Mouse (Mus musculus) lung, embryonic 15.5 days (tissue): Measurements from ENCODE around the gene Pgp. TPM values are rescaled to one million over a fixed set of nuclear protein-coding genes. Genes with fewer than 3 reads are reported as not detected.

ENCODE experiments used
- ATAC-seq: fragments of 200-750 bp; cut with Nextera tagmentation; 2 replicates; pipeline ENCODE4 v1.8.0; 2017; ENCODE audit warnings: moderate number of reproducible peaks, borderline replicate concordance; ENCODE audit not compliant: low FRiP score, low TSS enrichment; ENCODE audit errors: extremely low read depth
- H3K27ac ChIP-seq: fragments of 300-500 bp; sonication (generic); 2 replicates; pipeline ENCODE4 v1.5.1; 2015; ENCODE audit warnings: moderate library complexity, mild to moderate bottlenecking, inconsistent platforms
- H3K27me3 ChIP-seq: fragments of 300-500 bp; sonication (generic); 2 replicates; pipeline ENCODE4 v1.6.1; 2015; ENCODE audit warnings: inconsistent platforms
- H3K36me3 ChIP-seq: fragments of 300-500 bp; sonication (generic); 2 replicates; pipeline ENCODE4 v1.6.1; 2015; ENCODE audit warnings: inconsistent platforms
- H3K4me1 ChIP-seq: fragments of 300-500 bp; sonication (generic); 2 replicates; pipeline ENCODE4 v1.6.1; 2015; ENCODE audit warnings: inconsistent platforms
- H3K4me2 ChIP-seq: fragments of 300-500 bp; sonication (generic); 2 replicates; pipeline ENCODE4 v1.6.1; 2015; ENCODE audit warnings: inconsistent platforms, mild to moderate bottlenecking, moderate library complexity
- H3K4me3 ChIP-seq: fragments of 300-500 bp; sonication (generic); 2 replicates; pipeline ENCODE4 v1.5.1; 2015; ENCODE audit warnings: mild to moderate bottlenecking, inconsistent platforms
- H3K9ac ChIP-seq: fragments of 300-500 bp; sonication (generic); 2 replicates; pipeline ENCODE4 v1.6.1; 2015; ENCODE audit warnings: inconsistent platforms
- H3K9me3 ChIP-seq: fragments of 300-500 bp; sonication (generic); 2 replicates; pipeline ENCODE4 v1.6.1; 2016; ENCODE audit warnings: inconsistent platforms
- WGBS: fragments of 180-500 bp; shearing (Covaris S2); methylation state at CpG from one replicate; pipeline ENCODE4 v1.1.7; 2015; 5-methylcytosine and 5-hydroxymethylcytosine counted together
- polyA plus RNA-seq: library from polyadenylated mRNA; unstranded; fragments of >200 nt; fragmentation: Nextera tagmentation; extraction: Ambion mirVana; gene quantifications from 2 replicates; pipeline ENCODE4 v1.2.1, GENCODE M21; 2015

Gene Pgp
- polyA plus RNA-seq, 1 experiment from 2014 or later, result 57.4 TPM

DNA sequence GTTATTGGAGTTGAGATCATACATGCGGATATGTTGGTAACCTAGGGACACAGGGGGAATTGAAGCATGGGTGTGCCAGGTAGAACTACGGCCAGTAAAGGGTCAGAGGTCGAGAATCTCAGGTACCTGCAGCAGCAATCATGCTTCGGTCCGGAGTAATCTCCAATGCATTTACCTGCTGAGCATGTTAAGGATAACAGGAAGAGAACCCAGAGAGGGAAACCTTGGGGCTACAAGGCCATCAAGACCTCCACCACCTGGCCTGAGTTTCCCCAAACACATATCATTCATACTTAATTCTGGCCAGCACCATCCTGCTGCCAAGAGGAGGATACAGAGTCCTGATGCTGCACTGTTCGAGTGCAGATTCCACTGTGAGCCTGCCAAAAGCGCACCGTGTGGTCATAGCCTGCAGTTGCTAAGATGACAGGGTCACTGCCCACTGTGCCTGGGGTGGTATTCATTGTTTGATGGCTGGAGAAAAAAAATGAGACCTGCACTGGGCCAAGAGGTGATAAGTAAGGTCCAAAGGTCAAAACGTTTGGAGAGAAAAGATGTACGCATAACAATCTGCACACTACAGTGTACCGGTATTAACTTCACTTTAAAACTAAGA is 7.9 kb downstream of the Pgp start:
- Histone ChIP-seq H3K4me1 (peaks cover 17% of the 10 kb centered on the region), H3K36me3 (peaks cover 36% of the 10 kb centered on the region), H3K9ac (peak overlapping the region; percentile 96), H3K4me3 (peak overlapping the region; percentile 93), H3K27me3 (no peaks in the 10 kb centered on the region), H3K4me2 (peak overlapping the region; percentile 69), H3K9me3 (no peaks in the 10 kb centered on the region), H3K27ac (no peak overlapping the region)
- 40% methylated on average over 11 of the region's 11 CpGs for WGBS
- ATAC-seq, result peak; percentile 27; the same call in 1 of the 2 replicates

- peak; percentile 92 for ATAC-seq
- Histone ChIP-seq H3K36me3 (peaks cover 36% of the 10 kb centered on the region), H3K9ac (peak within 1 kb of the TSS; percentile 96), H3K9me3 (no peaks in the 10 kb centered on the region), H3K27ac (peak within 1 kb of the TSS; percentile 98), H3K4me2 (peak within 1 kb of the TSS; percentile 69), H3K4me1 (peaks cover 17% of the 10 kb centered on the region), H3K4me3 (peak within 1 kb of the TSS; percentile 93), H3K27me3 (no peaks in the 10 kb centered on the region)
- WGBS, result under 1% methylated on average over 48 of the region's 48 CpGs
Measured at GRCm38 (mm10) chr17:24478663-24479380, 8.6 kb downstream of the Pgp start, which contains the start of gene Mlst8. Gene Mlst8 (minus strand): TSS chr17:24479078.

DNA sequence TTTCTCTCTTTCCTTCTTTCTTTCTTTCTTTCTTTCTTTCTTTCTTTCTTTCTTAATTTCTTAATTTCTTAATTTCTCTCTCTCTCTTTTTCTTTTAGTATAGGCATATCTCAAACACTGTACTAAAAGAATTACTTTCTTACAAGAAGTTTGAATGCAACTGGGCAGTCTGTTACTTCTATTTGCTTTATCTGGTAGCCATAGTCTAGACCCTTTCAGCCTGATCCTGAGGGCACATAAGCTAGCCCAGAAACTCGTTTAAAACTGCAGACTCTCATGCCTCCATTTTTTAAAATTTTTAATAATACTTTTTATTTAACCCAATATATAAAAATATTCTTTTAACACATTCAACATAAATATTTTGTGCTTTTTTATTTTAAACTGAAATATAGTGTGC is 9.2 kb downstream of the Pgp start:
- no peak overlapping the region for H3K27ac ChIP-seq

GRCm38 (mm10) chr17:24480201-24480826 is 10.1 kb downstream of the Pgp start:
- H3K4me2 ChIP-seq, result peak overlapping the region; percentile 69
- no peak overlapping the region for H3K4me3 ChIP-seq
- no peaks in the 10 kb centered on the region for H3K9me3 ChIP-seq
- peaks cover 17% of the 10 kb centered on the region for H3K4me1 ChIP-seq
- no peaks in the 10 kb centered on the region for H3K27me3 ChIP-seq
- ATAC-seq, result no peak
- no peak overlapping the region for H3K9ac ChIP-seq
- 36% methylated on average over 3 of the region's 3 CpGs for WGBS
- peak overlapping the region; percentile 61 for H3K27ac ChIP-seq
- peaks cover 25% of the 10 kb centered on the region for H3K36me3 ChIP-seq

More for the DNA sequence above, 9.2 kb downstream of the Pgp start:
- Histone ChIP-seq H3K9me3 (no peaks in the 10 kb centered on the region), H3K4me1 (peaks cover 17% of the 10 kb centered on the region), H3K4me3 (peak overlapping the region; percentile 93), H3K27me3 (no peaks in the 10 kb centered on the region), H3K36me3 (peaks cover 33% of the 10 kb centered on the region), H3K9ac (no peak overlapping the region), H3K4me2 (peak overlapping the region; percentile 69)
- 19% methylated on average over 1 of the region's 1 CpGs for WGBS
- no peak for ATAC-seq

- Histone ChIP-seq H3K9ac (no peak overlapping the region), H3K36me3 (peaks cover 16% of the 10 kb centered on the region), H3K4me3 (no peak overlapping the region), H3K4me2 (no peak overlapping the region), H3K27ac (no peak overlapping the region), H3K27me3 (no peaks in the 10 kb centered on the region), H3K4me1 (peaks cover 17% of the 10 kb centered on the region), H3K9me3 (no peaks in the 10 kb centered on the region)
- ATAC-seq, result no peak
- 91% methylated on average over 20 of the region's 20 CpGs for WGBS
Measured at GRCm38 (mm10) chr17:24481027-24481815, 11.0 kb downstream of the Pgp start.

GRCm38 (mm10) chr17:24483495-24483894 is 13.3 kb downstream of the Pgp start:
- H3K27ac ChIP-seq, result no peak overlapping the region
- H3K27me3 ChIP-seq, result peaks cover 13% of the 10 kb centered on the region
- no peak overlapping the region for H3K9ac ChIP-seq
- H3K4me2 ChIP-seq, result no peak overlapping the region
- peaks cover 11% of the 10 kb centered on the region for H3K4me1 ChIP-seq
- WGBS, result 79% methylated on average over 3 of the region's 3 CpGs
- no peaks in the 10 kb centered on the region for H3K36me3 ChIP-seq
- no peak overlapping the region for H3K4me3 ChIP-seq
- H3K9me3 ChIP-seq, result no peaks in the 10 kb centered on the region
- no peak for ATAC-seq

- Histone ChIP-seq H3K27me3 (peaks cover 31% of the 10 kb centered on the region), H3K4me1 (peaks cover 15% of the 10 kb centered on the region), H3K36me3 (no peaks in the 10 kb centered on the region), H3K4me2 (no peak overlapping the region), H3K9me3 (no peaks in the 10 kb centered on the region), H3K9ac (no peak overlapping the region), H3K27ac (no peak overlapping the region), H3K4me3 (no peak overlapping the region)
- 38% methylated on average over 11 of the region's 11 CpGs for WGBS
- ATAC-seq, result no peak
Measured at GRCm38 (mm10) chr17:24485090-24485860, 15.1 kb downstream of the Pgp start.

DNA sequence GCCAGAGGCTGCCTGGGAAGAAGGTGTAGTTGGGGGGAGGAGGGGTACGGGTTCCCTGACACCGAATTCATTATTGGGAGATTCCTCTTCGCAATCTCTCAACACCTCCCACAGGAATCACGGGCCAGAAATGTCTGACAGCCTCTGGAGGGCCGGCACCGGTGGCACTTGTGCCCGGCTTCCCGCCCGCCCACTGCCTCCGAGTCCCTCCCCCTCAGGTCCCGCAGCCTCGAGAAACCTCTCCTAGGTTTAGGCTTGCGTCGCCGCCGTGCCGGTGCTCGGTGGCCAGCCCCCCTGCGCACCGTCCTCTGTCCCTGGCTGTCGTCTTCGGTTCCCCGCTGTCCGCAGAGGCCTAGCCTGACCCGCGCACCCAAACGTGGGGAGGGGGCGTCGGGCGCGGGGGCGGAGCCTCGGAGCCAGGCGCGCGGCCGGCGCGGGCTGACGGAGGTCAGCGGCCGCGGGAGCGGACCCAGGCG is 18.0 kb downstream of the Pgp start, which contains the start of gene Caskin1:
Gene Caskin1 (plus strand): TSS at position 416 of the 476 bp plus-strand sequence.
- 2% methylated on average over 44 of the region's 45 CpGs for WGBS
- Histone ChIP-seq H3K4me2 (peak within 1 kb of the TSS; percentile 100), H3K27ac (no peak within 1 kb of the TSS), H3K36me3 (no peaks in the 10 kb centered on the region), H3K9ac (peak within 1 kb of the TSS; percentile 57), H3K4me3 (peak within 1 kb of the TSS; percentile 54), H3K4me1 (peaks cover 13% of the 10 kb centered on the region), H3K9me3 (no peaks in the 10 kb centered on the region), H3K27me3 (peaks cover 44% of the 10 kb centered on the region)
- peak; percentile 43; the same call in 1 of the 2 replicates for ATAC-seq

DNA sequence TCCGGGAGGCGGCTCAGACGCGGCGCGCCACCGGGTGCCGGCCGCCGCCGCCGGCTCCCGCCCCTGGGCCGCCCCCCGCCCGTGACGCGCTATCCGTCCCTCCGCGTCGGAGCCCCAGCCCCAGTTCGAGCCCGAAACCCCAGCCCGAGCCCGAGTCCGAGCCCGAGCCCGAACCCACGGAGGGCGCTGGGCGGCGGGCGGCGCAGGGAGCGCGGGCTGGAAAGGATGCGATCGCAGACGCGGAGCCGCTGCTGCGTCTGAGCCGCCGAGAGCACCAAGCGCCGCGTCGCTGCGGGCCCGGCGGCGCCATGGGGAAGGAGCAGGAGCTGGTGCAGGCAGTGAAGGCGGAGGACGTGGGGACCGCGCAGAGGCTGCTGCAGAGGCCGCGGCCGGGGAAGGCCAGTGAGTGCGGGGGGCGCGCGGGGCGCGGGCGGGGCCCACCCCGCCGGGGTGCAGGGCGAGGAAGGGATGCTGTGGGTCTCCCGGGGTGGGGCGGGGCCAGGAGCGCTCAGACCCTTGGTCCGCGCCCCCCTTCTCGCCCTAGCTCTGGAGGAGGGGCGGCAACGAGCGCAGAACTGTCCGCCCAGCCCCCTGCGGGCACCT is 18.6 kb downstream of the Pgp start:
- peak; percentile 66 for ATAC-seq
- H3K27me3 ChIP-seq, result peaks cover 44% of the 10 kb centered on the region
- WGBS, result 0% methylated on average over 29 of the region's 81 CpGs

GRCm38 (mm10) chr17:24489265-24490030 is 19.3 kb downstream of the Pgp start:
- Histone ChIP-seq H3K27me3 (peaks cover 44% of the 10 kb centered on the region), H3K4me2 (peak overlapping the region; percentile 100), H3K9me3 (no peaks in the 10 kb centered on the region), H3K27ac (no peak overlapping the region), H3K4me3 (peak overlapping the region; percentile 54), H3K4me1 (peaks cover 13% of the 10 kb centered on the region), H3K9ac (peak overlapping the region; percentile 57; the same call in 1 of the 2 replicates), H3K36me3 (no peaks in the 10 kb centered on the region)
- no peak for ATAC-seq
- WGBS, result 21% methylated on average over 18 of the region's 19 CpGs

More for the DNA sequence above, 18.6 kb downstream of the Pgp start:
- Histone ChIP-seq H3K4me3 (peak overlapping the region; percentile 54), H3K9ac (peak overlapping the region; percentile 57), H3K36me3 (no peaks in the 10 kb centered on the region), H3K27ac (no peak overlapping the region), H3K4me2 (peak overlapping the region; percentile 100), H3K9me3 (no peaks in the 10 kb centered on the region), H3K4me1 (peaks cover 13% of the 10 kb centered on the region)
